Mouse (Mus musculus) cerebellum, postnatal 10 days (tissue): Measurements from ENCODE around the gene Adam33.
"Not testable (repeated sequence)": the region's sequence is repeated elsewhere in the genome, so short reads cannot be mapped to it uniquely, and the experiment has no call there.

ENCODE experiments used
- DNase-seq, 2 experiments: peaks; one replicate each; pipeline ENCODE4 v3.0.0; 2021; ENCODE audit warnings: mixed read lengths in 2 of 2

Gene Adam33

GRCm38 (mm10) chr2:131055631-131056030 lies 8.0 kb downstream of the Adam33 start:
- peak; percentile 57 to 76 for DNase-seq

DNA sequence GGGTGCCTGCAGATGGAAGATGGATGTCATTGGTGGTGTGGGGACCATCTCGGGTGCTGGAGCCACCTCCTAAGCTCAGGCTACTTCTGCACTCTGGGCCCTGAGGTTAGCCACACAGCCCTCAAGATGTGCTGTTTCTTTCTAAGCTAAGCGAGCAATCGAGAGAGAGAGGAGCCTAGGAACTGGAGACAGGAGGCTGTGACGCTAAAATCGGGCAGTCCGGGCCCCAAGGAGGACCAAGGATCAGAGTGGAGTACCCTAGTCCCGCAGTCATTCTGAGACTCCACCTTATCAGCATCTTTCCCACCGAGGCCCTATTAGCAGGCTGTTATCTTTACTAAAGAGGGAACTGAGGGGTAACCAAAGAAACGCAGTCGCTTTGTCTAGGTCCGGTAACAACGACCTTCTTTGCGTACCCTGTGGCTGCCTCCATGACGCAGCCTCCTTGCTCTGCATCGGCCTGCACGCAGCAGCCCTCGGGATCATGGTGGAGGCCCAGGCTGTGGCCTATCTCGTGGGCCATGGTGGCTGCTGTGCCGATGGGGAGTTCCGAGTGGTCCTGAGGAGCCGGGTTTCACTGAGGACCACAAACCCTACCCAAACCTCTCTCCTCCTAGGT lies 8.9 kb downstream of the Adam33 start:
- DNase-seq: no peak

DNA sequence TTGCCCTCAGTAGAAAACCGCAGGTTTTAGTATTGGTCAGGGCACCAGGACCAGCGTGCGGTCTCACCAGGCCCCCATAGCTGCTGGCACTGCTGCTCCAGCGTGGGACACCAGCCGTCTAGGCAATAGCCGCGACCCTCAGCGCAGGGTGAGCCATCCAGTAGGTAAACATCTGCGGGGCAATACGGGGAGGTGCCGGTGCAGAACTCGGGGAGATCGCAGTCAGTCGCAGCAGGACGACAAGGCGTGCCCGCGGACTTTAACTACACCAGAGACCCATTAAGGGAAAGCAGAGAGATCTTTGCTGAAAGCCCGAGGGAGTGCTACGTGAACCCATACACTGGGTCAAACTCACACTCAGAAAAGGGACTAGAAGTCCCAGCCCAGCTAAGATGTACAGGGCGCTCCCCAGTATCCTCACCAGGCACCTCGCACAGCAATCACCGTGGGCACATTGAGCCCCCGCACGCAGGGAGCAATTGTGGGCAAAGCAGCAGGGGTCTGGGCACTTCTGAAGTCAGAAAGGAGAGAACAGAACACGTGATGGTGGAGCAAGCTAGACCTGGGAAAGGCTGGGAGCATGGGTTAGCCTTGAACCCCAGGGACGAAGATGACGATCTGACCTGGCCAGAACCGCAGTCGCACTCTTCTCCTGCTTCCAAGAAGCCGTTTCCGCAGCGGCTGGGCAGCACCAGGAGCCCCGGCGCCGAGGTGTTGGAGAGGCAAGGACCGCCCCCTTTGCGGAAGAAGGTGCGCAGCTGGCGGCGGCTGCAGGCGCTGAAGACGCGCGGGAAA lies 9.6 kb downstream of the Adam33 start:
- no peak for DNase-seq

GRCm38 (mm10) chr2:131052862-131053418 lies 10.7 kb downstream of the Adam33 start:
- DNase-seq: peak in 1 of 2 experiments; percentile 25

- no peak for DNase-seq
These were observed 11.6 kb downstream of the Adam33 start for GRCm38 (mm10) chr2:131052043-131052442.

GRCm38 (mm10) chr2:131046025-131046424 lies 17.6 kb downstream of the Adam33 start:
- DNase-seq: no peak

GRCm38 (mm10) chr2:131044989-131045720 lies 18.5 kb downstream of the Adam33 start:
- DNase-seq: peak in 1 of 2 experiments; percentile 45

- DNase-seq: no peak
These were observed 19.2 kb downstream of the Adam33 start for GRCm38 (mm10) chr2:131044354-131044852.

GRCm38 (mm10) chr2:131042988-131043387 lies 20.6 kb downstream of the Adam33 start, which contains the start of gene Gfra4:
Gene Gfra4, minus strand, starts transcription at chr2:131043088.
- no peak for DNase-seq

DNA sequence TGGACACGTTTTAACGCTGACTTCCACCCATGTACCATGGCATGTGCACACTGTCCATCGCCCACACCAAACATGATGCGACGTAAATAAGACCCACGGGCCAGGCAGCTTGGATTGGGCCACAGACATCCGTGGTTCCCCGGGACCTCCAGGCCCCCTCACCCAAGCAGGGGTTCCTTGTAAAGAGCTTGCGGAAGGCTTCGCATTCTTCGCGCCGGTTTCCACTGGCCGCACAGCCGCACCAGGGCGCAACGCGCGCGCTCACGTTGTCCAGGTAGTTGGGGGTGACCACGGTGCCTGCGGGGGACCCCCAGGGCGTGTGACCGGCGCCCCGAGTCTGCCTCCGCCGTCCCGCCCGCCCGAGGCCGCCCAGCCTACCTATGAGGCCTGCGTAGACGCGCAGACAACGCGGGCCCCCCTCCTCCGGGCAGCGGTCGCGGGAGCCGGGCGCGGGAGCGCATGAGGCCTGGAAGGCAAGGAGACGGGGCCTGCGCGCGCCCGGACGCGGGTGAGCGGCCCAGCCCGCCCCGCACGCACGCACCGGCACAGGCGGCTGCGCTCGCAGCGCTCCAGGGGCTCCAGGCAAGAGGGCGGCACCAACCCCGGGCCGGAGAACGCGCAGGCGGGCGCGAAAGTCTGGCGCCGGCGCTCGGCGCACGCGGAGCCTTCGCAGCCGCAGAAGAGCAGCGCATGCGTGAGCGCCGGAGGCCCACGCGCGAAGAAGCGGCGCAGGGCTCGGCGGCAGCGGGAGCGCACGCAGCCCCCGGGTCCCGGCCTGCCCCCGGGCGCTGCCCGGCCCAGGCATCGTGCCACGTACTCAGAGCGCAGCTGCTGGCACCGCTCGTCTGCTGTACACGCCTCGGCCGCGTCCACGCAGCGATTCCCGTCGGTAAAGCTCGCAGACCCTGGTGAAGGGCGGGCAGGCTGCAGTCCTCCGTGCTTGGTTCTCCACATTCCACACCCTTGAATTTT lies 22.5 kb downstream of the Adam33 start:
- DNase-seq: peak; percentile 82 to 84

GRCm38 (mm10) chr2:131038675-131039074 lies 24.9 kb downstream of the Adam33 start:
- DNase-seq: no peak

- DNase-seq: no peak
These were observed 25.4 kb downstream of the Adam33 start for GRCm38 (mm10) chr2:131038197-131038596.

GRCm38 (mm10) chr2:131037226-131037990 lies 26.2 kb downstream of the Adam33 start:
- DNase-seq: peak; percentile 61 to 66

DNA sequence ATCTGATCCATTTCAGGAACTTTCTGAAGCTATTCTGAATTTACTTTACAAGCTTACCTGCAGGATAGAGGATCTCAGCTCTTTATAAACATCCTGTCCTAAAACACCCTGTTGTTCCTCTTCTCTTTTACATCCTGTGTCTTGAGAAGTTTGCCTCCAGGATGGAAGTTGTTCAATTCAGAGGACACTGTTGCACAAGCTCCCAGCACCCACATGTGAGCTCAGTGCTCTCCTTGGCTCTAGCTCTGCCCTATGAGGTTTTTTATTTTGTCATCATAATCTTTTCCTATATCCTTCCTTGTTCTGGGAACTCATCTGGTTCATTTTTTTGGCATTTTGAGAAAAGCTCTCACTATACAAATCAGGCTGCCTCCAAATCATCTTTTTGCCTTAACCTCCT lies 26.9 kb downstream of the Adam33 start:
- no peak for DNase-seq

DNA sequence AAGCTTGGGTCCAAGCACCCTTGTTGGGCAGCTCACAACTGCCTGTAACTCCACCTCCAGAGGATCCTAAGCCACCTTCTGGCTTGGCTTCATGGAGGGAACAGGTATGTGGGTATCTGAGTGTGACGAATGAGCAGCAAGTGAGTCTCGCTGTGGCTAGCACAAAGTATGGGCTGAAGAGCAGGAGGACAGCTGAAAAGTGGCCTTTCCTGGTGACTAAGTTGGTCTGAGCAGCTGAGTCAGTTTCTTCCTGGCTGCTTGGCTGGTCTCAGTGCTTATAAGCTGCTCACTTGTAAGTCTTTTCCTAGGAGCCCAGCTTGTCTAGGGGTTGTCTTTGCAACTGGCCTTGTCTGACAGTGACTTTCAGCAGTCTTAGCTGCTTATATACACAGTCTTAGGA lies 27.3 kb downstream of the Adam33 start:
- no peak for DNase-seq

- DNase-seq: not testable (repeated sequence)
These were observed 32.2 kb downstream of the Adam33 start for GRCm38 (mm10) chr2:131031406-131031805.

DNA sequence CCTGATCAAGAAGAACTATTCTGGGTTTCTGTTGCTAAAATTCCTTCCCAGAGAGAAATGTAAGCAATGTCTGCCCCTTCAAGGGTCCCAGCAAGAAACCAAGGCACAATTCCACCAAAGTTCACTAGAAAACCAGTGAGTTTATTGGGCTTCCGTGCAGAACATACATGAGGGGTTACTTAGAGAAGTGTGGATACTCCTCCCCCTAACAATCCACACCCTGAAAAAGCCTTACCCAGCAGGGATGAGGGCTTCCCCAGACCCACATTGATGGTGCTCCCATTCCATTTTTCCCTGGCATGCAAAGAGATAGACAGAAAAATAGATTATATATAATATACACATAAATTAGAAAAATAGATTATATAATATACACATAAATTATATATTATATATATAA lies 32.6 kb downstream of the Adam33 start:
- no peak for DNase-seq

DNA sequence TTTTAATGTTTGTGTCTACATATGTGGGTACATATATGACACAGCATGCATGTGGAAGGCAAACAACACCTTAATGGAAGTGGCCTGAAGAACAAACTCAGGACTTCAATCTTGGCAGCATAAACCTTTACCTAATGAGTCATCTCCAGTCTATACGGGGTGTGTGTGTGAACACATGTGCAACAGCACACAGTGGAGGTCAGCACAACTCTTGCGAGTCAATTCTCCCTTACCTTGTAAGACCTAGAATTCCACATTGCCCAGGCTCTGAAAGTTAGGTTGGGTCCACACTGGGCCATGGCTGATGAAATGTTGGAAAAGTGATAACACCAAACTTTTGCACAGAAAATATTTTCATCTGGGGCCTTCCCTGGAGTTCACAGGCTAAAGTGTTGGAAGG lies 33.1 kb downstream of the Adam33 start:
- no peak for DNase-seq

DNA sequence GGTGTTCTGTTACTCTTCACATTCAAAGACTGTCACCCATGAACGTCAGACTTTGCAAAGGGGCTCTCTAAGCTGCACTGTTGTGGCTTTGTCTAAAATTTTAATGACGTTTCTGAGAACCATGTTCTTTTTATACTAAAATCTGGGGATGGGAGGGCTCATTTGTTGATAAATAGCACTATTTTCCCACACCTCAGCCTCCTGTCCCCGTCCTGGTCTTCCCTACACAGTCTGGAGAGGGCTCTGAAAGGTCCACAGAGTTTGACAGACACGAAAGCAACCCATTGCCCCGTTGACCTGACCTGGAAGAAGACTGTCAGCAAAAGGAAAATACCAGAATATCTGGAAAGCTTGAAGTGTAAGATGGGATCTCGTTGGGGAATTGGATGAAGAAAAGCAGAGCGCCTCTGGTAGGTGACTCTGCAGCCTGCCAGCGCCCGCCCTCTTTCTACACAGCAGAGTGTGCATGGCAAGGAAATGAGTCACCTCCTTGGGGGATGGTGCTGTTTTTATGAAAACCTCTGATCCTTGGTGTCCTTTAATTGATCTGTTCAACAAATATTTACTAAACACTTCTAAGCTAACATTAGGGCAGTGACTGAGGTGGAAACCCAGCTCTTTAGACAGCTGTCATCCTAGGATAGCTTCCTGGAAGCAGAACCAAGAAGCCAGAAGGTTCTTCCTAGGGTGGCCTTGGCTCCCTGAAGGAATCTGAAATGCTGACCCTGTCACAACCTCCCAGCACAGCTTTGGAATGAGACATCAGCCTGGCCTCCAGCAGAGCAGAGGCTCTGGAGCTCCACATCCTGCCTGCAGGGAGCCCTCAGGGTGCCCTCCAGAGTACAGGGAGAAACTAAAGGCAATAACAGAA lies 34.3 kb downstream of the Adam33 start:
- no peak for DNase-seq

DNA sequence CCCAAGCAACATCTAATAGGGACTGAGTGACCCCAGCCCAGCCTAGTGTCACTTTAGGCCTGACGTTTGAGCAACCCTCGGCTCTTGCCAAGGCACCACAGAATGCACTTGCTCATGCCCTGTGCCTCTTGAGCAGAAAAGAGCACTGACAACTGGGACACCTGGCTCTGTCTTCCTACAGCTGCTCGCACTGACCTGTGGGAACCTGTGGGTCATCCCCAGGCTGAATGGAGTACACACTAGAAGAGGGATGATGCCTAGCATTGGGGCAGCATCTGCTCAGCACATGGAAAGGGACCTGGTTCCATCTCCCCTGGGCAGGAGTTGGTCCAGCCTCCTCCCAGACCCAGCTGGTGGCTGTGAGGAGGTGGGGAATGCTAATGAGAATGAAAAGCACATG lies 36.7 kb downstream of the Adam33 start:
- no peak for DNase-seq
